16 mouse cellular contexts compared by ENCODE assay signal in the genomic region with DNA sequence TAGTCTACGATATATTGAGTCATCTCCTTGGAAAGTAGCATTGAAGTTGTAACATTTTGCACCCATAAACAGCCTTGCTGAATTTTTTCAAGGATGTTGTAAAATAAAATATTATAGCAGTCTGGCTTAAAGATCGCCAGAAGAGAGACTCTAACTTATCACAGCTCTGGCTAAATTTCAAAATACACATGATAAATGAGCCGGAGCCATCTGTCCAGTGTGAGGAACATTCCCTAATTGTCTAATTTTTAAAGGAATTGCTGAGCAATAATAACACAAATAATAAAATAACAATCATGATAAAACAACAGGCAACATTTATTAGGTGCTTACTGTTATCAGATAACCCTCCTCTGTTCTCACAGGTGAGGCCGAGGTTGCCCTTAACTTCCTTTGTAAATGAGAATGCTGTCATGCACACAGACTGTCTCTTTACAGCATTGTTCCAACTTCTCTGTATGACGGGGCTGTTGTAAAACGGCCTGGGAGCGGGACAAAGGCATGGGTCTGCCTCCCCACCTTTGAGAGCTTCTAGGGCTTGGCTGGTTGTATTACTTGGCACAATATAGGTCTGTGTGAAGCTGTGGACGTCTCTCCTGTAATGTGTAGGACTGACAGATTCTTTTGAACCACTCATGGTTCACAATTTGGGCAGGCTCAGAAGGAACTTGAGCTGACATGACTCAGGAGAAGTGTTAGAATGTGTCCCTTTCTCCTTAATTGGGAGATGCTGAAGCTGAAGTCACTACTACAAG. TPM values are rescaled to one million over a fixed set of nuclear protein-coding genes. Genes with fewer than 3 reads are reported as not detected.
A peak's percentile ranks its signal among the peaks of the same experiment; 100 is the strongest.
DNase-seq lines count a peak whose midpoint lies in the region; ATAC-seq and TF ChIP-seq lines count a peak whose summit lies in the region.
"Had no signal": no experiment of that assay in that cellular context is flagged by ENCODE, and none has a peak within 500 bp of the region (broad histone marks: within the 10 kb centered on the region; RNA-seq: fewer than 3 reads in every experiment).

No protein-coding gene starts in this region.

- DNase-seq in midbrain, embryonic 10.5 days (ENCODE audit: low spot score): no peak
- peak; percentile 2 for DNase-seq in embryo, embryonic 9.5 days (ENCODE audit: extremely low spot score)
- no peak for DNase-seq in forebrain, postnatal 0 days
- no peak for DNase-seq in thymus, postnatal 14 days
- DNase-seq in adipocyte (ENCODE audit: low spot score): no peak
- DNase-seq: cerebellum, adult 8-10 months; heart, adult 18-20 months; kidney, postnatal 14 days had no signal

- peak; percentile 44; the same call in 1 of the 2 replicates for ATAC-seq in midbrain, embryonic 12.5 days (ENCODE audit: low FRiP score, low read depth)
- ATAC-seq in forebrain, postnatal 0 days: peak; percentile 26; the same call in 1 of the 2 replicates
- ATAC-seq in neural tube, embryonic 14.5 days (ENCODE audit: low read depth): peak; percentile 21
- ATAC-seq: intestine, embryonic 16.5 days had no signal

- H3K27ac ChIP-seq in midbrain, embryonic 12.5 days (replicated peaks): no peak overlapping the region
- H3K27ac ChIP-seq in midbrain, embryonic 10.5 days (replicated peaks): no peak overlapping the region; the same call in 1 of the 2 replicates
- no peak overlapping the region for H3K27ac ChIP-seq in forebrain, postnatal 0 days (ENCODE audit: low read depth, low read length)
- no peak overlapping the region for H3K27ac ChIP-seq in neural tube, embryonic 14.5 days (ENCODE audit: low read depth, low read length)
- H3K27ac ChIP-seq: embryonic facial prominence, embryonic 13.5 days; limb, embryonic 15.5 days; lung, embryonic 15.5 days had no signal

- no peaks in the 10 kb centered on the region for H3K9me3 ChIP-seq in midbrain, embryonic 12.5 days
- no peaks in the 10 kb centered on the region for H3K9me3 ChIP-seq in midbrain, embryonic 10.5 days (replicated peaks)
- no peaks in the 10 kb centered on the region for H3K9me3 ChIP-seq in forebrain, postnatal 0 days (ENCODE audit: low read length)
- no peaks in the 10 kb centered on the region for H3K9me3 ChIP-seq in neural tube, embryonic 14.5 days (ENCODE audit: control insufficient read depth, low read length)
- H3K9me3 ChIP-seq: embryonic facial prominence, embryonic 13.5 days; limb, embryonic 15.5 days; lung, embryonic 15.5 days had no signal

- no peak for TF ChIP-seq CTCF in forebrain, postnatal 0 days (IDR thresholded peaks at IDR 0.05; ENCODE audit: low read depth)

- H3K4me3 ChIP-seq in midbrain, embryonic 12.5 days: no peak overlapping the region
- no peak overlapping the region for H3K4me3 ChIP-seq in midbrain, embryonic 10.5 days
- H3K4me3 ChIP-seq in forebrain, postnatal 0 days (ENCODE audit: low read depth, low read length): no peak overlapping the region
- no peak overlapping the region for H3K4me3 ChIP-seq in neural tube, embryonic 14.5 days (ENCODE audit: low read depth, low read length)
- H3K4me3 ChIP-seq: embryonic facial prominence, embryonic 13.5 days; limb, embryonic 15.5 days; lung, embryonic 15.5 days had no signal

- H3K36me3 ChIP-seq in midbrain, embryonic 12.5 days: no peaks in the 10 kb centered on the region
- no peaks in the 10 kb centered on the region for H3K36me3 ChIP-seq in midbrain, embryonic 10.5 days
- H3K36me3 ChIP-seq in forebrain, postnatal 0 days (ENCODE audit: insufficient read depth): no peaks in the 10 kb centered on the region
- H3K36me3 ChIP-seq in neural tube, embryonic 14.5 days (ENCODE audit: control insufficient read depth, insufficient read depth, low read length): no peaks in the 10 kb centered on the region
- H3K36me3 ChIP-seq: embryonic facial prominence, embryonic 13.5 days; limb, embryonic 15.5 days; lung, embryonic 15.5 days had no signal

- 45% methylated on average over 8 of the region's 8 CpGs for WGBS in midbrain, embryonic 12.5 days
- WGBS in midbrain, embryonic 10.5 days: 60% methylated on average over 8 of the region's 8 CpGs
- 23% methylated on average over 8 of the region's 8 CpGs for WGBS in forebrain, postnatal 0 days
- WGBS in neural tube, embryonic 14.5 days: 34% methylated on average over 8 of the region's 8 CpGs

- H3K4me2 ChIP-seq in midbrain, embryonic 12.5 days (replicated peaks): no peak overlapping the region
- H3K4me2 ChIP-seq in forebrain, postnatal 0 days (ENCODE audit: low read depth): no peak overlapping the region
- H3K4me2 ChIP-seq in neural tube, embryonic 14.5 days (ENCODE audit: low read depth, low read length): no peak overlapping the region
- H3K4me2 ChIP-seq: embryonic facial prominence, embryonic 13.5 days; limb, embryonic 15.5 days; lung, embryonic 15.5 days had no signal

- peaks cover 24% of the 10 kb centered on the region for H3K4me1 ChIP-seq in midbrain, embryonic 12.5 days
- peaks cover 25% of the 10 kb centered on the region for H3K4me1 ChIP-seq in midbrain, embryonic 10.5 days
- H3K4me1 ChIP-seq in forebrain, postnatal 0 days (ENCODE audit: insufficient read depth): 0 out of 2 replicates have a peak, but pooled peaks cover 7% of the 10 kb centered on the region
- H3K4me1 ChIP-seq in neural tube, embryonic 14.5 days (ENCODE audit: control insufficient read depth, insufficient read depth, low read length): 0 out of 2 replicates have a peak, but pooled peaks cover 5% of the 10 kb centered on the region
- H3K4me1 ChIP-seq: limb, embryonic 15.5 days had no signal

- H3K27me3 ChIP-seq in midbrain, embryonic 12.5 days: no peaks in the 10 kb centered on the region; the same call in 1 of the 2 replicates
- H3K27me3 ChIP-seq in midbrain, embryonic 10.5 days (ENCODE audit: low read depth, poor library complexity, severe bottlenecking): peaks cover 5% of the 10 kb centered on the region
- H3K27me3 ChIP-seq in forebrain, postnatal 0 days (ENCODE audit: insufficient read depth, low read length): no peaks in the 10 kb centered on the region
- no peaks in the 10 kb centered on the region for H3K27me3 ChIP-seq in neural tube, embryonic 14.5 days (ENCODE audit: control insufficient read depth, insufficient read depth, low read length)
- H3K27me3 ChIP-seq: embryonic facial prominence, embryonic 13.5 days; limb, embryonic 15.5 days; lung, embryonic 15.5 days had no signal

- no peak overlapping the region for H3K9ac ChIP-seq in midbrain, embryonic 12.5 days (replicated peaks)
- H3K9ac ChIP-seq in forebrain, postnatal 0 days: no peak overlapping the region
- no peak overlapping the region for H3K9ac ChIP-seq in neural tube, embryonic 14.5 days (replicated peaks; ENCODE audit: low read depth, low read length)
- H3K9ac ChIP-seq: embryonic facial prominence, embryonic 13.5 days; limb, embryonic 15.5 days; lung, embryonic 15.5 days had no signal

RNA-seq across cellular contexts. Expression of a gene that starts 3.1 kb away (rescaled TPM):
- polyA plus RNA-seq in midbrain, embryonic 12.5 days (2016; fragmentation: Nextera tagmentation; extraction: Ambion mirVana): not detected in 2 replicates
- polyA plus RNA-seq in midbrain, embryonic 10.5 days (2016; fragmentation: Nextera tagmentation; extraction: Ambion mirVana): not detected in 2 replicates
- 0.08 TPM in 1 of 2 replicates, not detected in the other for total RNA-seq in forebrain, postnatal 0 days (2014; rRNA removed)
- polyA plus RNA-seq in forebrain, postnatal 0 days (2015; fragmentation: Nextera tagmentation; extraction: Ambion mirVana): not detected in 2 replicates
- not detected in 2 replicates for polyA plus RNA-seq in neural tube, embryonic 14.5 days (2014; fragmentation: Nextera tagmentation; extraction: Ambion mirVana)
- total RNA-seq: heart, adult 18-20 months; MEL had no signal
- polyA plus RNA-seq: embryonic facial prominence, embryonic 13.5 days; heart, postnatal 0 days; intestine, embryonic 16.5 days; limb, embryonic 15.5 days; lung, embryonic 15.5 days had no signal
